Mouse (Mus musculus) spleen, adult 2 months (tissue): ENCODE results near the gene Nms. TPM values are rescaled to one million over a fixed set of nuclear protein-coding genes. Genes with fewer than 3 reads are reported as not detected.

ENCODE experiments used
- DNase-seq, 2 experiments: peaks; one replicate each; pipeline versions ENCODE4 v3.0.0 to v3.0.0-alpha.2; 2012 to 2021; ENCODE audit warnings: low spot score in 2 of 2, low read depth in 1 of 2
- H3K27ac ChIP-seq: fragments of 200-500 bp; 2 replicates; pipeline ENCODE4 v1.5.1; 2012; ENCODE audit warnings: low read length, inconsistent platforms; ENCODE audit not compliant: insufficient read depth
- H3K27me3 ChIP-seq: fragments of 200-500 bp; 2 replicates; pipeline ENCODE4 v1.6.1; 2012; ENCODE audit warnings: mild to moderate bottlenecking, moderate library complexity, low read length, inconsistent platforms; ENCODE audit not compliant: control insufficient read depth, insufficient read depth
- H3K36me3 ChIP-seq: fragments of 200-500 bp; 2 replicates; pipeline ENCODE4 v1.6.1; 2012; ENCODE audit warnings: mild to moderate bottlenecking, low read length, inconsistent platforms; ENCODE audit not compliant: control insufficient read depth, insufficient read depth
- H3K4me1 ChIP-seq: fragments of 200-500 bp; 2 replicates; pipeline ENCODE4 v1.6.1; 2011; ENCODE audit warnings: inconsistent platforms; ENCODE audit not compliant: control insufficient read depth, insufficient read depth, insufficient read length
- H3K4me3 ChIP-seq: fragments of 200-500 bp; 2 replicates; pipeline ENCODE4 v1.5.1; 2011; ENCODE audit warnings: mild to moderate bottlenecking, inconsistent platforms; ENCODE audit not compliant: insufficient read depth, insufficient read length; ENCODE audit errors: extremely low read depth
- CTCF ChIP-seq: fragments of 200-500 bp; IDR thresholded peaks from 2 replicates; pipeline ENCODE4 v1.5.1; 2011; ENCODE audit warnings: mild to moderate bottlenecking, inconsistent platforms; ENCODE audit not compliant: insufficient read depth, insufficient read length, insufficient replicate concordance; ENCODE audit errors: extremely low read depth
- POLR2A ChIP-seq: fragments of 200-500 bp; IDR thresholded peaks from 2 replicates; pipeline ENCODE4 v1.6.1; 2011; ENCODE audit warnings: low read depth, low read length, inconsistent platforms
- whole genome bisulfite sequencing: fragments of 180-500 bp; shearing (Covaris S2); methylation state at CpG from one replicate; pipeline ENCODE4 v1.1.7; 2018; 5-methylcytosine and 5-hydroxymethylcytosine counted together
- polyA plus RNA-seq: library from polyadenylated mRNA; depleted of rRNA; stranded (reverse); fragments of >200 nt; gene quantifications from 2 replicates; pipeline ENCODE4 v1.2.3, GENCODE M21; 2012; rRNA removed

Gene Nms
- polyA plus RNA-seq, 1 experiment = not detected

DNA sequence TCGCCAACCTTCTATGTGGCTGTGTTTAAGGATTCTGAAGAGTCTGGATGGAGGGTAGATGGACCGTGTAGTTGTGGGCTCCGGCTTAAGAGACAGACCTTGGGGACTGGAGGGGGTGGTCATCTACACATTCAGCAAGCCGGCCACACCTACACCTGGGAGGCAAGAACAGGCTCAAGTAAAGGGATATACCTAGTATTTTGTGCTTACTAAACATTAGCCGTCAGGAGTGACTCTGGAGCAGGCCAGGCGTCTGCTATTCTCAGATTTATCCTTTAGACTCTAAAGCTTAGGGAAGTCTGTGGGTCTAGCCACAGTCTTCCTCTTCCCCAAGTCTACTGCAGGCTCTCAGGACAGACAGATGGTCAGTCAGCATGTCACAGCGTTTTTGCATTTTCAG is 49.4 kb downstream of the Nms start:
- TF ChIP-seq POLR2A (no peak), CTCF (no peak)
- Histone ChIP-seq H3K27ac (no peak overlapping the region; the same call in 1 of the 2 replicates), H3K4me3 (peak overlapping the region; percentile 99), H3K36me3 (peaks cover 4% of the 10 kb centered on the region; the same call in 1 of the 2 replicates), H3K27me3 (no peaks in the 10 kb centered on the region), H3K4me1 (peaks cover 9% of the 10 kb centered on the region)
- DNase-seq = no peak
- WGBS = 25% methylated on average over 7 of the region's 7 CpGs

GRCm38 (mm10) chr1:38992365-38992764 is 53.4 kb downstream of the Nms start:
- TF ChIP-seq CTCF (no peak), POLR2A (no peak)
- Histone ChIP-seq H3K27me3 (no peaks in the 10 kb centered on the region), H3K4me1 (peaks cover 5% of the 10 kb centered on the region), H3K36me3 (peaks cover 23% of the 10 kb centered on the region), H3K4me3 (no peak overlapping the region), H3K27ac (no peak overlapping the region)
- 87% methylated on average over 3 of the region's 3 CpGs for WGBS
- DNase-seq = no peak

Other genes starting within 250 kb of the Nms start
- 0.02 and 0.05 TPM in 2 replicates for gene Lonrf2, start 102.4 kb upstream of the Nms start, polyA plus RNA-seq
- gene Chst10, start 41.0 kb upstream of the Nms start, polyA plus RNA-seq = 3.2 and 4.4 TPM in 2 replicates
- gene Pdcl3, start 46.5 kb downstream of the Nms start, polyA plus RNA-seq = 11.3 and 11.4 TPM in 2 replicates